In genomic region chr2:29252059-29252598, GRCm38 (mm10) we compare ENCODE assay signal across 9 mouse cellular contexts. TPM values are rescaled to one million over a fixed set of nuclear protein-coding genes. Genes with fewer than 3 reads are reported as not detected.
DNase-seq lines count a peak whose midpoint lies in the region; ATAC-seq and TF ChIP-seq lines count a peak whose summit lies in the region.
"Had no signal": no experiment of that assay in that cellular context is flagged by ENCODE, and none has a peak within 500 bp of the region (broad histone marks: within the 10 kb centered on the region; RNA-seq: fewer than 3 reads in every experiment).

No protein-coding gene starts in this region.

- H3K9me3 ChIP-seq in forebrain, embryonic 15.5 days, result no peaks in the 10 kb centered on the region
- H3K9me3 ChIP-seq in hindbrain, embryonic 13.5 days, result no peaks in the 10 kb centered on the region
- no peaks in the 10 kb centered on the region for H3K9me3 ChIP-seq in liver, embryonic 11.5 days (ENCODE audit: control insufficient read depth, low read length)
- H3K9me3 ChIP-seq in midbrain, postnatal 0 days (ENCODE audit: low read length), result no peaks in the 10 kb centered on the region
- H3K9me3 ChIP-seq in stomach, postnatal 0 days (ENCODE audit: control insufficient read depth, low read length), result no peaks in the 10 kb centered on the region
- H3K9me3 ChIP-seq: G1E had no signal

- H3K4me1 ChIP-seq in forebrain, embryonic 15.5 days, result peaks cover 71% of the 10 kb centered on the region
- H3K4me1 ChIP-seq in hindbrain, embryonic 13.5 days (replicated peaks), result peaks cover 72% of the 10 kb centered on the region
- peaks cover 8% of the 10 kb centered on the region for H3K4me1 ChIP-seq in liver, embryonic 11.5 days (replicated peaks; ENCODE audit: control insufficient read depth, insufficient read depth, low read length)
- H3K4me1 ChIP-seq in midbrain, postnatal 0 days (ENCODE audit: insufficient read depth, low read length), result peaks cover 19% of the 10 kb centered on the region
- H3K4me1 ChIP-seq in stomach, postnatal 0 days (replicated peaks; ENCODE audit: control insufficient read depth, insufficient read depth), result no peaks in the 10 kb centered on the region

- WGBS in forebrain, embryonic 15.5 days, result under 1% methylated on average over 49 of the region's 49 CpGs
- under 1% methylated on average over 49 of the region's 49 CpGs for WGBS in hindbrain, embryonic 13.5 days
- WGBS in liver, embryonic 11.5 days, result under 1% methylated on average over 49 of the region's 49 CpGs
- under 1% methylated on average over 46 of the region's 49 CpGs for WGBS in midbrain, postnatal 0 days
- 2% methylated on average over 25 of the region's 49 CpGs for WGBS in stomach, postnatal 0 days

- peak; percentile 55 to 58 for DNase-seq in cerebellum, postnatal 10 days
- DNase-seq in cerebellum, adult 11-12 months, result no peak
- DNase-seq in adrenal gland, adult 18-20 months (ENCODE audit: low spot score in 2 of 2), result peak; percentile 66
- peak; percentile 61 for DNase-seq in liver, embryonic 11.5 days (ENCODE audit: low spot score)
- DNase-seq in midbrain, postnatal 0 days (ENCODE audit: low spot score), result peak; percentile 29
- peak; percentile 57 for DNase-seq in stomach, postnatal 0 days (ENCODE audit: low spot score)

- no peaks in the 10 kb centered on the region for H3K36me3 ChIP-seq in forebrain, embryonic 15.5 days
- no peaks in the 10 kb centered on the region for H3K36me3 ChIP-seq in hindbrain, embryonic 13.5 days
- H3K36me3 ChIP-seq in liver, embryonic 11.5 days (ENCODE audit: control insufficient read depth, insufficient read depth, low read length), result no peaks in the 10 kb centered on the region
- no peaks in the 10 kb centered on the region for H3K36me3 ChIP-seq in midbrain, postnatal 0 days (ENCODE audit: insufficient read depth, low read length)
- no peaks in the 10 kb centered on the region for H3K36me3 ChIP-seq in stomach, postnatal 0 days (ENCODE audit: control insufficient read depth, insufficient read depth, low read length)
- H3K36me3 ChIP-seq: G1E had no signal

- peak overlapping the region; percentile 91 for H3K27ac ChIP-seq in forebrain, embryonic 15.5 days (replicated peaks)
- H3K27ac ChIP-seq in hindbrain, embryonic 13.5 days, result peak overlapping the region; percentile 30
- no peak overlapping the region for H3K27ac ChIP-seq in liver, embryonic 11.5 days (ENCODE audit: low read depth, low read length)
- H3K27ac ChIP-seq in midbrain, postnatal 0 days (ENCODE audit: low read depth, low read length), result peak overlapping the region; percentile 59
- no peak overlapping the region for H3K27ac ChIP-seq in stomach, postnatal 0 days (replicated peaks)

- TF ChIP-seq CTCF in midbrain, postnatal 0 days (IDR thresholded peaks at IDR 0.05), result peak; percentile 41
- TF ChIP-seq CTCF in stomach, postnatal 0 days (IDR thresholded peaks at IDR 0.05; ENCODE audit: low read depth), result peak; percentile 46

- no peak for ATAC-seq in forebrain, embryonic 15.5 days (replicated peaks)
- peak; percentile 43; the same call in 1 of the 2 replicates for ATAC-seq in hindbrain, embryonic 13.5 days (ENCODE audit: low FRiP score)
- ATAC-seq in liver, embryonic 11.5 days (replicated peaks; ENCODE audit: low FRiP score), result no peak
- peak; percentile 56; the same call in 1 of the 2 replicates for ATAC-seq in midbrain, postnatal 0 days (ENCODE audit: low FRiP score)
- ATAC-seq in stomach, postnatal 0 days (ENCODE audit: low FRiP score, low TSS enrichment), result peak; percentile 38; the same call in 1 of the 2 replicates

- peak overlapping the region; percentile 64 for H3K4me3 ChIP-seq in forebrain, embryonic 15.5 days
- peak overlapping the region; percentile 52 for H3K4me3 ChIP-seq in hindbrain, embryonic 13.5 days
- H3K4me3 ChIP-seq in liver, embryonic 11.5 days (ENCODE audit: low read depth, low read length), result peak overlapping the region; percentile 54
- peak overlapping the region; percentile 60 for H3K4me3 ChIP-seq in midbrain, postnatal 0 days (ENCODE audit: low read depth, low read length)
- peak overlapping the region; percentile 66 for H3K4me3 ChIP-seq in stomach, postnatal 0 days (ENCODE audit: low read depth, low read length)

- H3K27me3 ChIP-seq in forebrain, embryonic 15.5 days, result peaks cover 15% of the 10 kb centered on the region; the same call in 1 of the 2 replicates
- H3K27me3 ChIP-seq in hindbrain, embryonic 13.5 days, result peaks cover 55% of the 10 kb centered on the region
- peaks cover 82% of the 10 kb centered on the region for H3K27me3 ChIP-seq in liver, embryonic 11.5 days (replicated peaks; ENCODE audit: control insufficient read depth, insufficient read depth, low read length)
- H3K27me3 ChIP-seq in midbrain, postnatal 0 days (ENCODE audit: insufficient read depth, low read length), result peaks cover 12% of the 10 kb centered on the region; the same call in 1 of the 2 replicates
- peaks cover 8% of the 10 kb centered on the region; the same call in 1 of the 2 replicates for H3K27me3 ChIP-seq in stomach, postnatal 0 days (ENCODE audit: control insufficient read depth, insufficient read depth, low read length)

- H3K9ac ChIP-seq in forebrain, embryonic 15.5 days (replicated peaks), result peak overlapping the region; percentile 66
- H3K9ac ChIP-seq in hindbrain, embryonic 13.5 days, result peak overlapping the region; percentile 75
- H3K9ac ChIP-seq in liver, embryonic 11.5 days (ENCODE audit: low read depth, low read length), result no peak overlapping the region
- H3K9ac ChIP-seq in midbrain, postnatal 0 days (replicated peaks; ENCODE audit: low read length, poor library complexity, severe bottlenecking), result peak overlapping the region; percentile 63
- H3K9ac ChIP-seq in stomach, postnatal 0 days (ENCODE audit: low read length), result peak overlapping the region; percentile 62

- no peak for TF ChIP-seq EP300 in stomach, postnatal 0 days (optimal IDR thresholded peaks at IDR 0.05)

- peak overlapping the region; percentile 86 for H3K4me2 ChIP-seq in forebrain, embryonic 15.5 days (replicated peaks)
- peak overlapping the region; percentile 98 for H3K4me2 ChIP-seq in hindbrain, embryonic 13.5 days
- H3K4me2 ChIP-seq in liver, embryonic 11.5 days, result peak overlapping the region; percentile 90
- peak overlapping the region; percentile 99 for H3K4me2 ChIP-seq in midbrain, postnatal 0 days (ENCODE audit: low read depth, low read length, poor library complexity, severe bottlenecking)
- peak overlapping the region; percentile 93 for H3K4me2 ChIP-seq in stomach, postnatal 0 days (replicated peaks; ENCODE audit: low read depth)

RNA-seq across cellular contexts. Expression of gene Ntng2, which starts 0.7 kb away (rescaled TPM):
- 10 to 100 TPM; 35.6 to 63.7 TPM for total RNA-seq in adrenal gland, adult 18-20 months (2021)
- 11.7 and 13.5 TPM in 2 replicates for polyA plus RNA-seq in forebrain, embryonic 15.5 days (2015; fragmentation: Nextera tagmentation; extraction: Ambion mirVana)
- 2.8 and 3.1 TPM in 2 replicates for polyA plus RNA-seq in hindbrain, embryonic 13.5 days (2015; fragmentation: Nextera tagmentation; extraction: Ambion mirVana)
- not detected in 2 replicates for polyA plus RNA-seq in liver, embryonic 11.5 days (2014; fragmentation: Nextera tagmentation; extraction: Ambion mirVana)
- total RNA-seq in midbrain, postnatal 0 days (2014; rRNA removed), result 52.4 and 52.6 TPM in 2 replicates
- 7.9 and 8.7 TPM in 2 replicates for polyA plus RNA-seq in midbrain, postnatal 0 days (2015; fragmentation: Nextera tagmentation; extraction: Ambion mirVana)
- polyA plus RNA-seq in stomach, postnatal 0 days (2015; fragmentation: Nextera tagmentation; extraction: Ambion mirVana), result 0.16 and 0.68 TPM in 2 replicates
- polyA plus RNA-seq: G1E had no signal

Comparison
In these comparisons a context has a peak if more than half of its experiments do, and no peak if none do; other contexts are left out.
1. ATAC-seq: peak in hindbrain, embryonic 13.5 days (single experiment), midbrain, postnatal 0 days (single experiment) and stomach, postnatal 0 days (single experiment); none in forebrain, embryonic 15.5 days (single experiment) and liver, embryonic 11.5 days (single experiment).
2. H3K27ac ChIP-seq: peak in forebrain, embryonic 15.5 days (single experiment), hindbrain, embryonic 13.5 days (single experiment) and midbrain, postnatal 0 days (single experiment); none in liver, embryonic 11.5 days (single experiment) and stomach, postnatal 0 days (single experiment).
3. Peak in every context shown above with its lines, with median percentiles within 50 percentile points of each other: H3K4me2 ChIP-seq and H3K4me3 ChIP-seq.